Mouse (Mus musculus) hindbrain, embryonic 11.5 days (tissue): ENCODE results near the gene Vcpkmt. TPM values are rescaled to one million over a fixed set of nuclear protein-coding genes. Genes with fewer than 3 reads are reported as not detected.
"Not testable (repeated sequence)": the region's sequence is repeated elsewhere in the genome, so short reads cannot be mapped to it uniquely, and the experiment has no call there.

Source experiments
- ATAC-seq: fragments of 200-750 bp; cut with Nextera tagmentation; 2 replicates; pipeline ENCODE4 v1.8.0; 2017; ENCODE audit warnings: mild to moderate bottlenecking, moderate TSS enrichment, moderate library complexity; ENCODE audit not compliant: low FRiP score
- DNase-seq: peaks from one replicate; pipeline ENCODE4 v3.0.0-alpha.2; 2015; ENCODE audit warnings: low spot score
- H3K27ac ChIP-seq: fragments of 300-500 bp; sonication (generic); 2 replicates; pipeline ENCODE4 v1.5.1; 2014; ENCODE audit warnings: mild to moderate bottlenecking, low read depth, low read length
- H3K27me3 ChIP-seq: fragments of 300-500 bp; sonication (generic); 2 replicates; pipeline ENCODE4 v1.6.1; 2014; ENCODE audit warnings: mild to moderate bottlenecking, low read length, moderate library complexity, mixed read lengths; ENCODE audit not compliant: control insufficient read depth, insufficient read depth
- H3K36me3 ChIP-seq: fragments of 300-500 bp; sonication (generic); 2 replicates; pipeline ENCODE4 v1.6.1; 2014; ENCODE audit warnings: mild to moderate bottlenecking, low read length, moderate library complexity, mixed read lengths; ENCODE audit not compliant: control insufficient read depth, insufficient read depth
- H3K4me1 ChIP-seq: fragments of 300-500 bp; sonication (generic); replicated peaks from 2 replicates; pipeline ENCODE4 v1.6.1; 2014; ENCODE audit warnings: low read length, mixed read lengths; ENCODE audit not compliant: control insufficient read depth, insufficient read depth
- H3K4me2 ChIP-seq: fragments of 300-500 bp; sonication (generic); replicated peaks from 2 replicates; pipeline ENCODE4 v1.6.1; 2014; ENCODE audit warnings: mild to moderate bottlenecking, low read depth, low read length
- H3K4me3 ChIP-seq: fragments of 300-500 bp; sonication (generic); 2 replicates; pipeline ENCODE4 v1.5.1; 2014; ENCODE audit warnings: low read depth, low read length
- H3K9ac ChIP-seq: fragments of 300-500 bp; sonication (generic); 2 replicates; pipeline ENCODE4 v1.6.1; 2014; ENCODE audit warnings: low read depth, low read length
- H3K9me3 ChIP-seq: fragments of 300-500 bp; sonication (generic); 2 replicates; pipeline ENCODE4 v1.6.1; 2016; ENCODE audit warnings: low read length; ENCODE audit not compliant: control insufficient read depth
- WGBS: fragments of 180-500 bp; shearing (Covaris S2); extraction: QIAGEN DNeasy Blood & Tissue Kit; methylation state at CpG from one replicate; pipeline ENCODE4 v1.1.7; 2014; 5-methylcytosine and 5-hydroxymethylcytosine counted together
- polyA plus RNA-seq: library from polyadenylated mRNA; unstranded; fragments of >200 nt; fragmentation: Nextera tagmentation; extraction: Ambion mirVana; gene quantifications from 2 replicates; pipeline ENCODE4 v1.2.1, GENCODE M21; 2014

The Vcpkmt gene
- polyA plus RNA-seq, 1 experiment from 2014 or later: 18.9 TPM

DNA sequence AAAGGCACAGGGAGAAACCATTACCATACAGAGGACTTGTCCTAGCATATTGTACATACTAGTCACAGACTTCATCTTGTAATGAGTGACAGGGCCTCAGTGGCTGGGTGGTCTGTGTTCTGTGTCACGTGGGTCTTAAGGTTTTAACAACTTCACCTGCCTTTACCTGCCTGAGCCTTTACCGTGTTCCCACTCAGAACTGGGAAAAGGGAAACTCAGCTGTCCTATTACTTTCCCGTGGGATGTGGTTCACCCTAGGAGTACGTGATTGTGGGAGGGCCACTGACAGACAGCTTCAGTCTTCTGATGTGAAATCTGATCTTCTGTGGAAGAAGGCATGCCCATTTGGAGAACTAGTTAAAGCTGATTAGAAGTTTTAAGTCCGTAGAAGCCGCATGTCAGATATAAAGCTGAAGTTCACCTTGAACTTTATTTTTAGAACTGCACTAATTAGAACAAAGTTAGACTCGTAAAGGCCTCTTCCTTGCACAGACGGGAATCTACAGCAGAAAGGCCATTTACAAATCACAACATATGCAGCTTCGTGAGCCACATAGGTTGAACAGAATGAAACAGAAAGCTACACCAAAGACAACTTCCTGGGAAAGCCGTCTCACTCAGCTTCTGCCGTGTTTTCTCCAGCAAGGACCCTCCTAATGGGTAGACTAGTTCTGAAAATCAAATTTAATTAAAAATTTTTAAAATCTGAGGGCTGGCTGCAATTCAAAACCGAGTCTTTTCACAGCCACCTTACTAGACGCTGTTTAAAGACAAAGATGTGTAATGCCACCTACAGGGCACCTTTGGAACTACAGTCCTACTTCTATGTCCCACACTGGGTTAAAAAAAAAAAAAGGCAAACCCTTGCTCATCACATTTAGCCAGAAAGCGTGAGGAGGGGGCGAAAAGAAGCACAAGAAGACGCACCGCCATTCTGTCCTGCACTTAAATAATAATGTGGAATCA is 8.6 kb downstream of the Vcpkmt start:
- H3K4me1 ChIP-seq: no peaks in the 10 kb centered on the region
- H3K9ac ChIP-seq: no peak overlapping the region
- 31% methylated on average over 17 of the region's 17 CpGs for WGBS
- H3K4me3 ChIP-seq: no peak overlapping the region
- H3K4me2 ChIP-seq: no peak overlapping the region
- H3K27me3 ChIP-seq: no peaks in the 10 kb centered on the region
- DNase-seq: peak; percentile 88
- no peaks in the 10 kb centered on the region for H3K36me3 ChIP-seq
- H3K27ac ChIP-seq: no peak overlapping the region
- ATAC-seq: no peak
- no peaks in the 10 kb centered on the region for H3K9me3 ChIP-seq

- H3K36me3 ChIP-seq: no peaks in the 10 kb centered on the region
- H3K27ac ChIP-seq: no peak overlapping the region
- DNase-seq: no peak
- H3K4me2 ChIP-seq: no peak overlapping the region
- ATAC-seq: no peak
- H3K4me3 ChIP-seq: no peak overlapping the region
- 93% methylated on average over 8 of the region's 8 CpGs for WGBS
- H3K9me3 ChIP-seq: no peaks in the 10 kb centered on the region
- H3K27me3 ChIP-seq: no peaks in the 10 kb centered on the region
- no peak overlapping the region for H3K9ac ChIP-seq
- no peaks in the 10 kb centered on the region for H3K4me1 ChIP-seq
These were observed 9.6 kb downstream of the Vcpkmt start for GRCm38 (mm10) chr12:69573271-69573670.

DNA sequence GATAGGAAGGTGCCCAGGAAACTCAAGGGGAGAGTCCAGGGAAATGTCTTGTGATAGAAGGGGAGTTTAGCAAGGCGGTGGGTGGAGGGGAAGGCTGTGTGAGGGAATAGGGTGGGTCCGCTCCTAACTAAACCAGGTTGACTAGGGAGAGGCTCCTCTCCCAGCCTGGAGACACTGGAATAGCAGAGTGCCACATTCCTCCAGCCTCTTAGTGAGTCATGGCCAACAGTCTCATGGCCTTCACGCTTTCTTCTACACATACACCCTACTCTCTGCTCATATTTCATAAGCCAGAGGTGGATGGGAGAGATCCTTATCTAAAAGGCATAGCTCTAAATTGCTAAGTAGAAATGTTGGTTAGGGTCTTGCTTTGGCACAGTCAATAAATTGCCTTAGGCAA is 12.9 kb downstream of the Vcpkmt start:
- Histone ChIP-seq H3K9ac (no peak overlapping the region), H3K27ac (no peak overlapping the region), H3K4me3 (no peak overlapping the region), H3K4me2 (no peak overlapping the region), H3K9me3 (no peaks in the 10 kb centered on the region), H3K36me3 (no peaks in the 10 kb centered on the region), H3K27me3 (no peaks in the 10 kb centered on the region), H3K4me1 (no peaks in the 10 kb centered on the region)
- no peak for DNase-seq
- WGBS: 96% methylated on average over 3 of the region's 3 CpGs
- ATAC-seq: no peak

DNA sequence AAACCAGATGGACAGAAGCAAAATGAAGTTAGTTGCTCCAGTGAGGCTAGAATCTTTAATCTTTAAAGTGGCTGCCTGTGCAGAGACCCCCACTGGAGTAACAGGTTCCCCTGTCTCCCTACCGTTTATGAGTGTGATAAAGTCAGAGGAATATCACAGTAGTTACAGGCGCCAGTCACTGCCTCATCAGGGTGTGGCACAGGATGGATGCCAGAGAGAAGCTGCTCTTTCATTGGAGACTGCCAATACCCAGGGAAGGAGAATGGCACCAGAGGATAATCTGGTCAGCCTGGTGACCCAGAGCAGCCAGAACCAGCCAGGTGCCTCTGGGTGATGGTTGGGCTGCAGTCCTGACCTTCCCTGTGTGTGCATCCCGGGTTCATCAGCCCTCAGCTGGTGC is 14.6 kb downstream of the Vcpkmt start:
- no peak for ATAC-seq
- WGBS: 84% methylated on average over 3 of the region's 3 CpGs
- no peak overlapping the region for H3K4me2 ChIP-seq
- no peak overlapping the region for H3K4me3 ChIP-seq
- no peak overlapping the region for H3K9ac ChIP-seq
- no peaks in the 10 kb centered on the region for H3K27me3 ChIP-seq
- H3K4me1 ChIP-seq: no peaks in the 10 kb centered on the region
- H3K36me3 ChIP-seq: no peaks in the 10 kb centered on the region
- no peak for DNase-seq
- H3K27ac ChIP-seq: no peak overlapping the region
- H3K9me3 ChIP-seq: no peaks in the 10 kb centered on the region

GRCm38 (mm10) chr12:69561006-69561405 is 21.8 kb downstream of the Vcpkmt start:
- not testable (repeated sequence) for H3K4me3 ChIP-seq, ATAC-seq, DNase-seq, H3K27me3 ChIP-seq, H3K9me3 ChIP-seq, H3K4me2 ChIP-seq, H3K27ac ChIP-seq, H3K9ac ChIP-seq, H3K36me3 ChIP-seq, H3K4me1 ChIP-seq
- WGBS: 88% methylated on average over 6 of the region's 6 CpGs

DNA sequence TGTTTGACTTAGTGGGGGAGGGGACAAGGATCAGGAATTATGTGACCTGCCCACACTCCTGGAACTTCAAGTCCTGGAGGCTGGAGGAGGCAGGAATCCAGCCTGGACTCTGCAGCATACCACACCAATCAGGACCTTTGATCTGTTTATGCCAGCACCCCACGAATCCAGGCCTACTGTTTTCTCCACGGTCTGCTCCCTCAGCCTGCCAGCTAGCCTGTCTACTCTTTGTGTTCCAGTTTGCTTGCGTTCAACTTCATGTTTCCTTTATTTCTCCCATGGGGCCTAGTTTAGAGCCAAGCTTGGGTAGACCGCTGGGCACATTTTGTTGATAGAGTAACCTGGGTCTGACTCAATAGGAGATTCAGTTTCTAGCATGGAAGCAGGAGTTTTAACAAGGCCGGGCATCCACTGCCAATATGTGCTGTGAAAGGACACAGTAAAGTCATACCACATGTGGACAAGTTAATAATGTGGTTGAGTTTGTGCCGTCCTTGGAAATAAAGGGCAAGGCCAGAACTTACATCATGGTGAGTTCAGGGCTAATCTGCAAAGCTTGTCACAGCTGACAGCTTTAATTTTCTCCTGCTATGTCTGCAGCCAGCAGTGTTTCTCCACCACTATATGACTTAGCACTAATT is 26.5 kb downstream of the Vcpkmt start:
- no peak for ATAC-seq
- no peak for DNase-seq
- H3K27me3 ChIP-seq: no peaks in the 10 kb centered on the region
- no peaks in the 10 kb centered on the region for H3K36me3 ChIP-seq
- H3K4me2 ChIP-seq: no peak overlapping the region
- WGBS: 56% methylated on average over 6 of the region's 6 CpGs
- H3K27ac ChIP-seq: no peak overlapping the region
- H3K9ac ChIP-seq: no peak overlapping the region
- no peaks in the 10 kb centered on the region for H3K9me3 ChIP-seq
- no peak overlapping the region for H3K4me3 ChIP-seq
- H3K4me1 ChIP-seq: no peaks in the 10 kb centered on the region

DNA sequence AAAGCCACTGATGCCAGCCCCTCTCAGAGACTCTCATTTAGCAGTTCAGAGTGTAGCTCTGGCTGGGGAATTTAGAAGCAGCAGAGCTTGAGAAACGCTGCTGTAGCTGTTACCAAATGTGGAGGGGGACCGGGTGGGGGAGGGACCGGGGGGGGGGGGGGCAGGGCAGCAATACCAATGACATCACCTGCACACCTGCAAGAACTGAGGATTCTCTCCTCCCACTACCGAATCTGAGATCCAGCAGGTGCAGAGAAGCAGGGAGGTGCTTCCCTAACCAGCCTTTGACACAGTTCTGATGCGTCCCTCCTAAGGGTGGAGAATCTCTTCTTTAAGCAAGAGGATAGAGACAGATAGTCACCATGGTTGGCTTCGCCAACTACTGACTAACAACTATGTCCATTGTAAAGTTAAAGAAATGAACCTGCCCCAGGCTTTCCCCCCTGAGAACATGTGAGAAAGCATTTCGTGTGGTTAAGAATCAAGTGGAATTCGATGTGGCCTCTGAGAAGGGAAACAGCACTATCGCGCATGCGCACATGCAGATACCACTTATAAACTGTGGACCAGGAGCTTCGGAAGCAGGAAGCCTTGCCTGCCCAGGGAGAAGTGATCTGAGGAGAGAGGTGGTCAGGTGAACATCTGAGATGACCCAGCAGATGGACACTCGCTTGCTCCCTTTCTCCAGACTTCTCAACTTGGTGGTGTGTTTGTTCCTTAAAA is 37.2 kb downstream of the Vcpkmt start:
- no peaks in the 10 kb centered on the region for H3K9me3 ChIP-seq
- ATAC-seq: no peak
- H3K4me1 ChIP-seq: no peaks in the 10 kb centered on the region
- no peak for DNase-seq
- no peaks in the 10 kb centered on the region for H3K27me3 ChIP-seq
- no peak overlapping the region for H3K4me3 ChIP-seq
- no peak overlapping the region for H3K27ac ChIP-seq
- no peak overlapping the region for H3K4me2 ChIP-seq
- H3K36me3 ChIP-seq: no peaks in the 10 kb centered on the region
- no peak overlapping the region for H3K9ac ChIP-seq
- 84% methylated on average over 13 of the region's 13 CpGs for WGBS

GRCm38 (mm10) chr12:69544994-69545393 is 37.8 kb downstream of the Vcpkmt start:
- WGBS: 86% methylated on average over 6 of the region's 6 CpGs
- no peaks in the 10 kb centered on the region for H3K36me3 ChIP-seq
- no peak for ATAC-seq
- H3K27me3 ChIP-seq: no peaks in the 10 kb centered on the region
- no peak overlapping the region for H3K4me2 ChIP-seq
- no peaks in the 10 kb centered on the region for H3K4me1 ChIP-seq
- no peak overlapping the region for H3K4me3 ChIP-seq
- no peak for DNase-seq
- H3K9ac ChIP-seq: no peak overlapping the region
- H3K27ac ChIP-seq: no peak overlapping the region
- H3K9me3 ChIP-seq: no peaks in the 10 kb centered on the region
